Mouse (Mus musculus): ENCODE data around the gene Scamp4.

The Scamp4 gene

GRCm38 (mm10) chr10:80653156-80653720, 50.6 kb downstream of the Scamp4 start:
- DNase-seq (ENCODE audit: low spot score in 2 of 2) = no peak

- no peak for DNase-seq (ENCODE audit: low spot score in 2 of 2)
These were observed 52.2 kb downstream of the Scamp4 start for GRCm38 (mm10) chr10:80654866-80655265.

- no peak for DNase-seq (ENCODE audit: low spot score in 2 of 2)
These were observed 52.9 kb downstream of the Scamp4 start for GRCm38 (mm10) chr10:80655406-80656129.

GRCm38 (mm10) chr10:80656130-80656862, 53.6 kb downstream of the Scamp4 start:
- DNase-seq (ENCODE audit: low spot score in 2 of 2) = peak; percentile 91 to 99

DNA sequence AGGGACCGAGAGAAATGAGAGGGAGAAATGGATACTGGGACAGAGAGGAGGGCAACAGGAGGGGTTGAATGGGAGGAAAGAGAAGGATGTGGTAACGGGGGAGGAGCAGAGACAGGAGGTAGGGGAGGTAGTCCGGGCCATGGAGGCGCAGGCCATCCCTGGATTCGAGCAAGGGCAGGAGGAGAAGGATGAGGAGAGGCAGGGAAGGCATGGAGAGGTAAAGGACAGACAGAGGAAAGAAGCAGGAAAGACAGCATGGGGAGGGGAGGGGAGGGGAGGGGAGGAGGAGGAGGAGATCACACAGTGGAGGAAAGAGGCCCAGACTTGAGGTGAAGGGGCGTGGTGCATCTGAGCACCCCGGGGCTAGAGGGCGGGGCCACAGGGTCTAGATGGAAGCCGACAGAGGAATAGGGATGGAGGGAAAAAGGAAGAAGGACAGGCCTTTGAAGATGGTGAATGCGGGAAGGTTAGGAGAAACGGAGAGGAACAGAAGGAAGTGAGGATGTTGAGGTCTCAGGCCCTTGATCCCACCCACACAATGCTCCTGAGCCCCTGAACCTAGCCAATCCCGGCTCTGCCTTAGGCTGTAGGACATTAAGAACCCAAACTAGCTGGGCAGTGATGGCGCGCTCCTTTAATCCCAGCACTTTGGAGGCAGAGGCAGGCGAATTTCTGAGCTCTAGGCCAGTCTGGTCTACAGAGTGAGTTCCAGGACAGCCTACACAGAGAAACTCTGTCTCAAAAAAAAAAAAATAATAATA, 54.4 kb downstream of the Scamp4 start, which contains the start of gene Btbd2:
TSS of gene Btbd2 (minus strand) at position 209 of the 761 bp plus-strand sequence.
- no peak for DNase-seq (ENCODE audit: low spot score in 2 of 2)

DNA sequence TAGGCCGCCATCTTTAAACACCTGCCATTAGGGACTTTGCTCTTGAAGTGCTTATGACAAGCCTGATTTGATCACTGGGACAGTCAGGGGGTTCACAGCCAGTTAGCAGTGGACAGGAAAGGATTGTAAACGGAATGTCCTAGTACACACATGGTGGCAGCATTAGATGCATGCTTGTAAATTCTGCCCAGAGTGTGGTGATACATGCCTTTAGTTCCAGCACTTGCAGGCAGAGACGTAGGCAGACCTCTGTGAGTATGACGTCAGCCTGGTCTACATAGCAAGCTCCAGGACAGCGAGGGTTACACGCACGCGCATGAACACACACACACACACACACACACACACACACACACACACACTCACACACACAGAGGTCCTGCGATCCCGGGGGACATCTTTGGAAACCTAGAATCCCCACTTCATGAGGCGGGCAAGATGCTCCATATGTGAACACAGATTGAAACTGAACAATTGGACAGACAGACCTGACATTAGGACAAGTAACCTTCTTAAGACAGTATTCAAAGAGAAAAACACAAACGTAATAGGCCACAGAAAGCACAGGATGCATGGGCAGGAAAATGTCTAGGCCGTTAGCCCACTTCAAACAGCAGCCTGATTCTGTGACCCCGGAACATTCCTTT, 55.6 kb downstream of the Scamp4 start:
- DNase-seq (ENCODE audit: low spot score in 2 of 2) = no peak

DNA sequence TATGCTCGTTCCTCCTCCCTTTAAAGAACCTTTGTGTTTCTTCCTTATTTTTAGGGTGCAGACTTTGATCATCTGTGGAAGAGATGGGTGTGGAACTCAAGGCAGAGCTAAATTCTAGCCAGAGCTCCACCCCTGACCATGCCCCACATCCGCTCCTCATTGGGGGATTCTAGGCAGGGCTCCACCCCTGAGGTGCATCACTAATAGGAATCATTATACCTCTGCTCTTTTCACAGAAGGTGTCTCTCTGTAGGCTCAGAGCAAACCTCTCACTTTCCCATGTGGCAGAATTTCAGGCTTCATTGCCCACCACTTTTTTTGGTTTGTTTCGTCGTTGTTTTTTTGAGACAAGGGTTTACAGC, 56.1 kb downstream of the Scamp4 start:
- DNase-seq (ENCODE audit: low spot score in 2 of 2) = peak in 1 of 2 experiments; percentile 41

DNA sequence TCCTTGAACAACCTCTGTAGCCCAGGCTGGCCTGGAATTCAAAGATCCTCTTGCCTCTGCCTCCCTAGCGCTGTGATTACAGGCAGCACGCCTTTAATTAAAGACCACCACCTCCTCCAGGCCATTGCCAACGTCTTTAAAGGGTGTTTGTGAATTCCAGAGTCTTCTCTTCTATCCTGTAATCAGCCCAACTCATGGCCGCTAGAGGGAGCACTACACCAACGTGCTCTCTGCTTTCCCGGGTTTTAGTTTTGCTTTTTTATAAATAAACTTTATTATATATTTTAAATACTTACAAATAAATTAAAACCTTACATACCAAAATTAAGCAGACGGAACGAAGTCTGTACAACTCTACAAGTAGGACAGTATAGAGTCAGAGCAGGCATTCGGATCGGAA, 56.5 kb downstream of the Scamp4 start:
- peak; percentile 64 to 86 for DNase-seq (ENCODE audit: low spot score in 2 of 2)

DNA sequence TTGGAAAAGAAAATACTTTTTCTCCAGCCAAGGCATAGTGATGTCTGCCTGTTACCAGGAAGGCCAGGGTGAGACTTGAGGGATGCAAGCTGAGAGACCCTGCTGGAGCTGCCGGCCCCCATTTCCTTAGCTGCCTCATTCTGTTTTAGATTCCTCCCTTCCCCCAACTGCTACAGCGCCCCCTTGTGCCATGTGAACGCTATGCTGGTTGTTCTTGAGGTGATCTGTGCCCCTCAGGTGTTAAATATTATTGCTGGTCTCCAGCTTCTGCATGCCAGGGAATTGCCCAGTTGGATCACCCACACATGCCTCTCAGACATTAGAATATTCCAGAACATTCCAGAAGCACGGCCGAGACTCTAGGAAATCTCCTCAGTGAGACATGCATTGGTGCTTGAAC, 58.5 kb downstream of the Scamp4 start:
- peak; percentile 71 to 89 for DNase-seq (ENCODE audit: low spot score in 2 of 2)

DNA sequence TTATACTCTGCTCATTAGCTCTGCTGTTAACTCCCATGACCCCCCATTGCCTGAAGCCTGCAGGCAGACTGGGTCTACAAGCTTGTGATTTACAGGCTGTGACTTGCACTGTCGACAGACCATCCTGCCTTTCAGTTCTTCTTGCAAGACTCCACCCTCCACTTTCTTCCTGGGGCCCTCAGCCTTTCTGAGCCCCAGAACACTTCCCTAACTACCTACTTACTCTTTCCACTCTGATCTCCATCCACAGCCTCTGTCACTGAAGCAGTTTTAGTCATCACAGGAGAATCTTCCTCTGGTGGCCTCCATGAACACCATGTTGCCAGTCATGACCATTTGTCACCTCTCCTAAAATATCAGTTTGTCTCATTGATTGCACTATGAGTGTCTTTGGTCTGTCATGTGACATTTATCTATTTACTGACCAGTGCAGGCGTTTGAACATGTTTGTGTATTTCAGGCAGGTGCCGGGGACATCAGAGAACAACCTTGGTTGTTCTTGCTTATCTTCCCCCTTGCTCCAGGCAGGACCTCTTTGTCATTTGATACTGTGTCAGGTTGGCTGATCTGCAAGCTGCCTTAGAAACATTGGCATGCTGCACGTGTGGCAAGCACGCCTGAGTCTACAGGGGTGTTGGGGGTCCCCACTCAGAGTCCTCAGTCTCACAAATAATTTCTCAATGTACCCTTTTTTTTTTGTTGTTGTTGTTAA, 61.0 kb downstream of the Scamp4 start:
- no peak for DNase-seq (ENCODE audit: low spot score in 2 of 2)

GRCm38 (mm10) chr10:80664197-80665015, 61.7 kb downstream of the Scamp4 start:
- DNase-seq (ENCODE audit: low spot score in 2 of 2) = no peak

DNA sequence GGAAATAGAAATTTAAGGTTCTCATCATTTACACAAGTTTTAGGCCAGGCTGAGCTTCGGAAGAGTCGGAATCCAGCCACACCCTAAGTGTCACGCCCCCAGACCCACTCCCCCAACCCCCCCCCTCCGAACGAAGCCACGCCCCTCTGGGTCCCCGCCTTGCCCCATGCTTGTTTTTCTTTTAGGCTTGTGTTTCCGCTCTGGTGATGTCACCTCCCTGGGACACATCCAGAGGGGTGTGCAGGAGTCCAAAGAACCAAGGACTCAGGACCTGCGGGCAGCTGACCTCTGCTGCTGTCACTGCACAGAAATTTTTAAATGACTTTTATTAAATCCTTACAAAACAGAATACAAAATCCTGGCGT, 62.3 kb downstream of the Scamp4 start:
- DNase-seq (ENCODE audit: low spot score in 2 of 2) = no peak

Measured in thymus, postnatal 10 days (tissue).